In the genomic region with DNA sequence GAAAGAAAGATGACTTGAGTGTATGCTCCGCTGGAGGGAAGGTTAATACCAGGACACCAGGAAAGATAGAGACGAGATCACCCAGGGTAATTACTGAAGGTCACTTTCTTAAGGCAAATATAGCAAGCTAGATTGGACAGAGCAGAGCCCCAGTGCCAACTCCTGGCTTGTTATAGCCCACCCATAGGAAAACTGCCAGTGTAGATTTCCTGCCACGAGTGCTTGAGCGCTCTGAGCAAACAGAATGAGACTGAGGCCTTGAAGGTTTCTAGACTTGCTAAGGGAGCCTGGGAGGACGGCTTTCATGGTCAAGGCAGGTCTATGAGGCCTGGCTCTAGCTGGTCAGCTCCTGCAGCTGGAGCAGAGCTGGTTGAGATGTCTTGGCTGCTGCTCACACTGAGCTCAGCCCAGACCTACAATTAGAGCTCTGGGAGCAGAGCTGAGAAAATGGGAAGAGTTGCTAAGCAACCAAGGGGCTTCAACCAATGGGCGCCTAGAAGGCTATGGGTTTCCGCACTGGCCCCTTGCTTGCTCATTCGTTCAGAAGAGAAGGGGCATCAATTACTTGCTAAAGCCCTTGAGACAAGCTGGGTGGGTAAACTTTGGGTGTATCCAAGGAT, we compare ENCODE assay signal across 13 mouse cellular contexts. TPM values are rescaled to one million over a fixed set of nuclear protein-coding genes. Genes with fewer than 3 reads are reported as not detected.
DNase-seq lines count a peak whose midpoint lies in the region; ATAC-seq and TF ChIP-seq lines count a peak whose summit lies in the region.
"Had no signal": no experiment of that assay in that cellular context is flagged by ENCODE, and none has a peak within 500 bp of the region (broad histone marks: within the 10 kb centered on the region; RNA-seq: fewer than 3 reads in every experiment).

No protein-coding gene starts in this region.

- H3K4me1 ChIP-seq in forebrain, postnatal 0 days (ENCODE audit: insufficient read depth): peaks cover 42% of the 10 kb centered on the region
- H3K4me1 ChIP-seq in midbrain, embryonic 14.5 days (ENCODE audit: control insufficient read depth, insufficient read depth, low read length): peaks cover 48% of the 10 kb centered on the region

- H3K36me3 ChIP-seq in forebrain, postnatal 0 days (ENCODE audit: insufficient read depth): peaks cover 30% of the 10 kb centered on the region
- H3K36me3 ChIP-seq in midbrain, embryonic 14.5 days (ENCODE audit: control insufficient read depth, insufficient read depth, low read length): peaks cover 44% of the 10 kb centered on the region

- peak; percentile 24 for DNase-seq in cerebellum, adult 9-10 months
- no peak for DNase-seq in cerebellum, adult 11 months
- DNase-seq in brain, adult 2 months (ENCODE audit: low read depth, low spot score): peak; percentile 87
- DNase-seq in forebrain, postnatal 0 days: peak; percentile 76
- DNase-seq in midbrain, embryonic 14.5 days: peak; percentile 76
- no peak for DNase-seq in adrenal gland, adult 2 months
- DNase-seq in layer of hippocampus, adult 9-10 months (ENCODE audit: low spot score): no peak
- DNase-seq: adrenal gland, adult 8-10 months; heart, postnatal 10 days; kidney, postnatal 36 days had no signal

- no peaks in the 10 kb centered on the region for H3K27me3 ChIP-seq in forebrain, postnatal 0 days (ENCODE audit: insufficient read depth, low read length)
- H3K27me3 ChIP-seq in midbrain, embryonic 14.5 days (ENCODE audit: control insufficient read depth, insufficient read depth, low read length): no peaks in the 10 kb centered on the region

- peak; percentile 95 for ATAC-seq in forebrain, postnatal 0 days
- ATAC-seq in midbrain, embryonic 14.5 days (ENCODE audit: low FRiP score, low TSS enrichment): no peak
- no peak for ATAC-seq in activated CD4-positive, CD25-positive, alpha-beta regulatory T cell, adult 4 months

- no peak for TF ChIP-seq CTCF in forebrain, postnatal 0 days (IDR thresholded peaks at IDR 0.05; ENCODE audit: low read depth)

- H3K4me3 ChIP-seq in forebrain, postnatal 0 days (ENCODE audit: low read depth, low read length): peak overlapping the region; percentile 24
- H3K4me3 ChIP-seq in midbrain, embryonic 14.5 days (replicated peaks; ENCODE audit: low read depth, low read length): 0 out of 2 replicates have a peak overlapping the region, but pooled peaks have one; percentile 15

- H3K9ac ChIP-seq in forebrain, postnatal 0 days: peak overlapping the region; percentile 37
- peak overlapping the region; percentile 37; the same call in 1 of the 2 replicates for H3K9ac ChIP-seq in midbrain, embryonic 14.5 days (replicated peaks; ENCODE audit: low read length)

- peak overlapping the region; percentile 86 for H3K27ac ChIP-seq in forebrain, postnatal 0 days (ENCODE audit: low read depth, low read length)
- peak overlapping the region; percentile 78 for H3K27ac ChIP-seq in midbrain, embryonic 14.5 days (replicated peaks; ENCODE audit: low read depth, low read length)

- H3K9me3 ChIP-seq in forebrain, postnatal 0 days (ENCODE audit: low read length): no peaks in the 10 kb centered on the region
- no peaks in the 10 kb centered on the region for H3K9me3 ChIP-seq in midbrain, embryonic 14.5 days (ENCODE audit: control insufficient read depth, low read length)
- H3K9me3 ChIP-seq: G1E had no signal

- 27% methylated on average over 8 of the region's 8 CpGs for WGBS in forebrain, postnatal 0 days
- 57% methylated on average over 8 of the region's 8 CpGs for WGBS in midbrain, embryonic 14.5 days

- H3K4me2 ChIP-seq in forebrain, postnatal 0 days (ENCODE audit: low read depth): peak overlapping the region; percentile 47
- peak overlapping the region; percentile 51 for H3K4me2 ChIP-seq in midbrain, embryonic 14.5 days (ENCODE audit: low read length)

RNA-seq across cellular contexts. Expression of a gene that starts 5.9 kb away (rescaled TPM):
- total RNA-seq in forebrain, postnatal 0 days (2014; rRNA removed): 37.9 and 42.9 TPM in 2 replicates
- 58.1 and 61.8 TPM in 2 replicates for polyA plus RNA-seq in forebrain, postnatal 0 days (2015; fragmentation: Nextera tagmentation; extraction: Ambion mirVana)
- polyA plus RNA-seq in midbrain, embryonic 14.5 days (2014; fragmentation: Nextera tagmentation; extraction: Ambion mirVana): 56.0 and 62.7 TPM in 2 replicates
- polyA plus RNA-seq in activated CD4-positive, CD25-positive, alpha-beta regulatory T cell, adult 4 months (2017; shearing (Covaris generic)): 10 to 100 TPM; 13.7 to 15.6 TPM
- 10 to 100 TPM; 35.8 to 46.3 TPM for total RNA-seq in adrenal gland, adult 2 months (2021)
- 49.3 and 67.1 TPM in 2 replicates for polyA plus RNA-seq in adrenal gland, adult 2 months (2012; rRNA removed)

RNA-seq across cellular contexts. Expression of a gene that starts 17.1 kb away (rescaled TPM):
- 21.6 and 22.3 TPM in 2 replicates for total RNA-seq in forebrain, postnatal 0 days (2014; rRNA removed)
- 16.7 and 17.4 TPM in 2 replicates for polyA plus RNA-seq in forebrain, postnatal 0 days (2015; fragmentation: Nextera tagmentation; extraction: Ambion mirVana)
- 20.6 and 26.1 TPM in 2 replicates for polyA plus RNA-seq in midbrain, embryonic 14.5 days (2014; fragmentation: Nextera tagmentation; extraction: Ambion mirVana)
- 10 to 100 TPM; 21.1 to 25.4 TPM for polyA plus RNA-seq in activated CD4-positive, CD25-positive, alpha-beta regulatory T cell, adult 4 months (2017; shearing (Covaris generic))
- total RNA-seq in adrenal gland, adult 2 months (2021): 1 to 10 TPM; 9.5 to 9.7 TPM
- polyA plus RNA-seq in adrenal gland, adult 2 months (2012; rRNA removed): 16.5 and 18.9 TPM in 2 replicates

RNA-seq across cellular contexts. Expression of a gene that starts 20.6 kb away (rescaled TPM):
- total RNA-seq in forebrain, postnatal 0 days (2014; rRNA removed): 0.62 and 1.0 TPM in 2 replicates
- 0.42 and 0.54 TPM in 2 replicates for polyA plus RNA-seq in forebrain, postnatal 0 days (2015; fragmentation: Nextera tagmentation; extraction: Ambion mirVana)
- polyA plus RNA-seq in midbrain, embryonic 14.5 days (2014; fragmentation: Nextera tagmentation; extraction: Ambion mirVana): 0.50 and 0.66 TPM in 2 replicates
- not detected for polyA plus RNA-seq in activated CD4-positive, CD25-positive, alpha-beta regulatory T cell, adult 4 months (2017; shearing (Covaris generic))
- total RNA-seq in adrenal gland, adult 2 months (2021): under 1 TPM in 1 of 2 experiments, not detected in 1; 0.41 TPM
- 0.43 and 0.52 TPM in 2 replicates for polyA plus RNA-seq in adrenal gland, adult 2 months (2012; rRNA removed)
- total RNA-seq: neutrophil, adult 5-6 weeks had no signal
- polyA plus RNA-seq: G1E had no signal

RNA-seq across cellular contexts. Expression of a gene that starts 21.8 kb away (rescaled TPM):
- 557 and 600 TPM in 2 replicates for total RNA-seq in forebrain, postnatal 0 days (2014; rRNA removed)
- polyA plus RNA-seq in forebrain, postnatal 0 days (2015; fragmentation: Nextera tagmentation; extraction: Ambion mirVana): 599 and 626 TPM in 2 replicates
- 528 and 640 TPM in 2 replicates for polyA plus RNA-seq in midbrain, embryonic 14.5 days (2014; fragmentation: Nextera tagmentation; extraction: Ambion mirVana)
- 100 to 1,000 TPM in 1 of 2 experiments, 10 to 100 TPM in 1; 75.9 to 111 TPM for polyA plus RNA-seq in activated CD4-positive, CD25-positive, alpha-beta regulatory T cell, adult 4 months (2017; shearing (Covaris generic))
- total RNA-seq in adrenal gland, adult 2 months (2021): 100 to 1,000 TPM; 208 to 226 TPM
- 597 and 627 TPM in 2 replicates for polyA plus RNA-seq in adrenal gland, adult 2 months (2012; rRNA removed)

RNA-seq across cellular contexts. Expression of a gene that starts 25.7 kb away (rescaled TPM):
- 179 and 192 TPM in 2 replicates for total RNA-seq in forebrain, postnatal 0 days (2014; rRNA removed)
- polyA plus RNA-seq in forebrain, postnatal 0 days (2015; fragmentation: Nextera tagmentation; extraction: Ambion mirVana): 89.0 and 90.6 TPM in 2 replicates
- polyA plus RNA-seq in midbrain, embryonic 14.5 days (2014; fragmentation: Nextera tagmentation; extraction: Ambion mirVana): 78.1 and 94.2 TPM in 2 replicates
- not detected for polyA plus RNA-seq in activated CD4-positive, CD25-positive, alpha-beta regulatory T cell, adult 4 months (2017; shearing (Covaris generic))
- 10 to 100 TPM in 1 of 2 experiments, 1 to 10 TPM in 1; 8.7 to 12.1 TPM for total RNA-seq in adrenal gland, adult 2 months (2021)
- polyA plus RNA-seq in adrenal gland, adult 2 months (2012; rRNA removed): 63.8 and 65.8 TPM in 2 replicates
- total RNA-seq: neutrophil, adult 5-6 weeks had no signal

Comparison
In these comparisons a context has a peak if more than half of its experiments do, and no peak if none do; other contexts are left out.
1. DNase-seq: peak in cerebellum, adult 9-10 months (single experiment), brain, adult 2 months (single experiment), forebrain, postnatal 0 days (single experiment) and midbrain, embryonic 14.5 days (single experiment); none in cerebellum, adult 11 months (single experiment), adrenal gland, adult 2 months (single experiment) and layer of hippocampus, adult 9-10 months (single experiment).